Mouse (Mus musculus): ENCODE measurements around the gene Ino80.

Ino80 gene

GRCm38 (mm10) chr2:119323866-119324575 lies 153.5 kb downstream of the Ino80 start:
- peak; percentile 31 for DNase-seq (ENCODE audit: low read depth)

All from induced T-regulatory cell, adult 2 months (primary cell).